Mouse (Mus musculus) olfactory bulb, adult 2 months (tissue): ENCODE data around the gene Pcsk6.

Source experiments
- CTCF ChIP-seq: fragments of 200-500 bp; IDR thresholded peaks from 2 replicates; pipeline ENCODE4 v1.5.1; 2012; ENCODE audit warnings: low read depth, mild to moderate bottlenecking, low read length, moderate library complexity; ENCODE audit not compliant: insufficient read depth
- POLR2A ChIP-seq: fragments of 200-500 bp; IDR thresholded peaks from 2 replicates; pipeline ENCODE4 v1.6.1; 2012; ENCODE audit warnings: mild to moderate bottlenecking, low read depth, low read length, moderate library complexity; ENCODE audit not compliant: insufficient read depth

DNA sequence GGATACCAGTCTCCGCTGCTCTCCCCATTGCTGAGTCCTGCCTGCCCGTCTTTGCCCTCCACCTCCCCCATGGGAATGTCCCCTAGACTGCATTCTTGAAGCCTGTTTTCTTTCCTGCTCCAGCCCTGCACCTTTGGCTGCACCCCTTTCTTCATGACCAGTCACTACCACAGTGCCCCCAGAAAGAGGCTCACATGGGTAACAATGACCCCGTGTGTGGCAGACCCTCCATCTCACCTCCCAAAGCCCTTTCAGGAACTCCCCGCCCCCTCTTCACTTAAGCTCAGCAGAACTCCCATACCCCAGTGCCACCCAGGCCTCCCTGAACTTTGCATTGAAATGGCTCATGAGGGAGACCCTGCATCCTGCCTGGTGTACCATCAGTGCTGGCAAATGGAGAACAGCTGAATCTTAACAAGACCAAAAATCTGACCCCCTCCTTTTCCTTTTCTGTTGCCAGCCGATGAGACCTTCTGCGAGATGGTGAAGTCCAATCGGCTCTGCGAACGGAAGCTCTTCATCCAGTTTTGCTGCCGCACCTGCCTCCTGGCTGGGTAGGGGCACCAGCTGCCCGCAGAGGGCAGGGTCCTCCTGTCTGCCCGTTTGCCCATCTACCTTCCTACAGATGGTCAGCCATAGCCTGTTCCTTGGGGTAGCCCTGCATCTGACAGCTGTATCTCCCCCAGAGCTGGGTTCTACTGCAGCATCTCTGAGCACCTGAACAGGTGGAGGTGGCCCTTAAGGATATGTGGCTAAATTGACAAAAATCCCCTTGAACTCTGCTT lies 187.1 kb downstream of the Pcsk6 start:
- TF ChIP-seq POLR2A (no peak), CTCF (no peak)
